ENCODE assay signal across 15 mouse cellular contexts in genomic region chr15:80034366-80034765, GRCm38 (mm10). TPM values are rescaled to one million over a fixed set of nuclear protein-coding genes. Genes with fewer than 3 reads are reported as not detected.
"Had no signal": no experiment of that assay in that cellular context is flagged by ENCODE, and none has a peak within 500 bp of the region (broad histone marks: within the 10 kb centered on the region; RNA-seq: fewer than 3 reads in every experiment).

No protein-coding gene starts in this region.

- H3K27me3 ChIP-seq: limb, embryonic 13.5 days; midbrain, embryonic 12.5 days; neural tube, embryonic 12.5 days had no signal

- H3K4me3 ChIP-seq: limb, embryonic 13.5 days; midbrain, embryonic 12.5 days; myocyte; neural tube, embryonic 12.5 days had no signal

- DNase-seq: kidney, adult 9 months; kidney, postnatal 36 days; left cerebral cortex, postnatal 4 days; retina, postnatal 1 day; right cerebral cortex, postnatal 4 days; thymus, postnatal 14 days had no signal

- ATAC-seq: intestine, postnatal 0 days had no signal

- H3K9me3 ChIP-seq: neural tube, embryonic 12.5 days had no signal

- H3K4me2 ChIP-seq: limb, embryonic 13.5 days; midbrain, embryonic 12.5 days; neural tube, embryonic 12.5 days had no signal

- H3K27ac ChIP-seq: kidney, postnatal 0 days; limb, embryonic 13.5 days; liver, embryonic 14.5 days; midbrain, embryonic 12.5 days; neural tube, embryonic 12.5 days; stomach, postnatal 0 days had no signal

- H3K36me3 ChIP-seq: limb, embryonic 13.5 days; midbrain, embryonic 12.5 days; neural tube, embryonic 12.5 days had no signal

- H3K4me1 ChIP-seq: limb, embryonic 13.5 days; midbrain, embryonic 12.5 days; neural tube, embryonic 12.5 days had no signal

- H3K9ac ChIP-seq: limb, embryonic 13.5 days; liver, embryonic 14.5 days; midbrain, embryonic 12.5 days; neural tube, embryonic 12.5 days had no signal

RNA-seq across cellular contexts. Expression of gene Syngr1, which starts 56.8 kb away (rescaled TPM):
- total RNA-seq: neutrophil, adult 5-6 weeks had no signal
